11 mouse cellular contexts compared by ENCODE assay signal in genomic region chr9:51991241-51991876, GRCm38 (mm10). TPM values are rescaled to one million over a fixed set of nuclear protein-coding genes. Genes with fewer than 3 reads are reported as not detected.
DNase-seq lines count a peak whose midpoint lies in the region; ATAC-seq and TF ChIP-seq lines count a peak whose summit lies in the region.
"Had no signal": no experiment of that assay in that cellular context is flagged by ENCODE, and none has a peak within 500 bp of the region (broad histone marks: within the 10 kb centered on the region; RNA-seq: fewer than 3 reads in every experiment).

No protein-coding gene starts in this region.

- peaks cover 14% of the 10 kb centered on the region for H3K4me1 ChIP-seq in kidney, adult 2 months (ENCODE audit: control insufficient read depth, insufficient read depth, low read length)
- H3K4me1 ChIP-seq in lung, embryonic 16.5 days (replicated peaks; ENCODE audit: control insufficient read depth, insufficient read depth, low read length), result peaks cover 4% of the 10 kb centered on the region; the same call in 1 of the 2 replicates
- H3K4me1 ChIP-seq in lung, adult 2 months (ENCODE audit: control insufficient read depth, insufficient read depth, low read length), result no peaks in the 10 kb centered on the region; the same call in 1 of the 2 replicates
- no peaks in the 10 kb centered on the region for H3K4me1 ChIP-seq in cortical plate, adult 2 months (ENCODE audit: control insufficient read depth, insufficient read depth, low read length)
- no peaks in the 10 kb centered on the region for H3K4me1 ChIP-seq in stomach, postnatal 0 days (replicated peaks; ENCODE audit: control insufficient read depth, insufficient read depth)
- H3K4me1 ChIP-seq: limb, embryonic 12.5 days had no signal

- WGBS in kidney, adult 2 months, result 15% methylated on average over 2 of the region's 2 CpGs
- WGBS in lung, embryonic 16.5 days, result 0% methylated on average over 1 of the region's 2 CpGs
- 17% methylated on average over 2 of the region's 2 CpGs for WGBS in lung, adult 2 months
- WGBS in stomach, postnatal 0 days, result 24% methylated on average over 2 of the region's 2 CpGs

- H3K9ac ChIP-seq in lung, embryonic 16.5 days (ENCODE audit: low read length), result no peak overlapping the region
- H3K9ac ChIP-seq in stomach, postnatal 0 days (ENCODE audit: low read length), result no peak overlapping the region
- H3K9ac ChIP-seq: embryonic facial prominence, embryonic 12.5 days; limb, embryonic 12.5 days had no signal

- no peak overlapping the region for H3K4me2 ChIP-seq in lung, embryonic 16.5 days (ENCODE audit: low read depth, low read length)
- no peak overlapping the region for H3K4me2 ChIP-seq in stomach, postnatal 0 days (replicated peaks; ENCODE audit: low read depth)
- H3K4me2 ChIP-seq: embryonic facial prominence, embryonic 12.5 days; limb, embryonic 12.5 days had no signal

- 0 out of 2 replicates have a peak, but pooled peaks have one; percentile 9 for TF ChIP-seq CTCF in kidney, adult 2 months (conservative IDR thresholded peaks at IDR 0.05; ENCODE audit: insufficient read depth, insufficient read length, low read depth, low read length)
- TF ChIP-seq CTCF in lung, adult 2 months (IDR thresholded peaks at IDR 0.05; ENCODE audit: insufficient read depth, low read length), result no peak
- peak; percentile 10; the same call in 1 of the 2 replicates for TF ChIP-seq CTCF in cortical plate, adult 2 months (IDR thresholded peaks at IDR 0.05; ENCODE audit: extremely low read depth, insufficient read depth, low read length)
- peak; percentile 57 for TF ChIP-seq CTCF in stomach, postnatal 0 days (IDR thresholded peaks at IDR 0.05; ENCODE audit: low read depth)

- peak; percentile 45; the same call in 1 of the 2 replicates for ATAC-seq in lung, embryonic 16.5 days (ENCODE audit: low read depth)
- ATAC-seq in stomach, postnatal 0 days (ENCODE audit: low FRiP score, low TSS enrichment), result no peak

- H3K4me3 ChIP-seq in kidney, adult 2 months (ENCODE audit: insufficient read depth, low read depth, low read length), result no peak overlapping the region
- H3K4me3 ChIP-seq in lung, embryonic 16.5 days (ENCODE audit: low read length), result no peak overlapping the region
- H3K4me3 ChIP-seq in lung, adult 2 months (replicated peaks; ENCODE audit: extremely low read depth, low read depth, low read length), result no peak overlapping the region
- H3K4me3 ChIP-seq in cortical plate, adult 2 months (ENCODE audit: insufficient read depth, low read length), result no peak overlapping the region
- no peak overlapping the region for H3K4me3 ChIP-seq in stomach, postnatal 0 days (ENCODE audit: low read depth, low read length)
- H3K4me3 ChIP-seq: embryonic facial prominence, embryonic 12.5 days; limb, embryonic 12.5 days had no signal

- peak overlapping the region; percentile 64 for H3K27ac ChIP-seq in kidney, adult 2 months (ENCODE audit: insufficient read depth, low read depth, low read length)
- no peak overlapping the region for H3K27ac ChIP-seq in lung, embryonic 16.5 days (ENCODE audit: low read length)
- H3K27ac ChIP-seq in cortical plate, adult 2 months (ENCODE audit: insufficient read depth, low read length), result no peak overlapping the region
- H3K27ac ChIP-seq in stomach, postnatal 0 days (replicated peaks), result no peak overlapping the region
- H3K27ac ChIP-seq: embryonic facial prominence, embryonic 12.5 days; limb, embryonic 12.5 days; macrophage had no signal

- DNase-seq in kidney, adult 2 months, result peak; percentile 73
- DNase-seq in kidney, postnatal 10 days, result no peak
- no peak for DNase-seq in lung, adult 2 months
- no peak for DNase-seq in stomach, postnatal 0 days (ENCODE audit: low spot score)
- no peak for DNase-seq in cerebellum, postnatal 25 days
- DNase-seq: midbrain, embryonic 14.5 days had no signal

- TF ChIP-seq EP300 in stomach, postnatal 0 days (optimal IDR thresholded peaks at IDR 0.05), result no peak

- H3K36me3 ChIP-seq in kidney, adult 2 months (ENCODE audit: control insufficient read depth, insufficient read depth, low read length), result no peaks in the 10 kb centered on the region
- no peaks in the 10 kb centered on the region for H3K36me3 ChIP-seq in lung, embryonic 16.5 days (ENCODE audit: control insufficient read depth, insufficient read depth, low read length)
- H3K36me3 ChIP-seq in stomach, postnatal 0 days (ENCODE audit: control insufficient read depth, insufficient read depth, low read length), result no peaks in the 10 kb centered on the region
- H3K36me3 ChIP-seq: embryonic facial prominence, embryonic 12.5 days; limb, embryonic 12.5 days had no signal

- TF ChIP-seq POLR2A in kidney, adult 2 months (IDR thresholded peaks at IDR 0.05; ENCODE audit: low read depth, low read length), result no peak
- TF ChIP-seq POLR2A in lung, adult 2 months (IDR thresholded peaks at IDR 0.05; ENCODE audit: borderline replicate concordance, extremely low read depth, low read depth, low read length), result no peak
- TF ChIP-seq POLR2A in cortical plate, adult 2 months (IDR thresholded peaks at IDR 0.05; ENCODE audit: extremely low read depth, insufficient read depth, low read length), result no peak

- H3K27me3 ChIP-seq in kidney, adult 2 months (replicated peaks; ENCODE audit: control insufficient read depth, insufficient read depth, low read length), result no peaks in the 10 kb centered on the region
- no peaks in the 10 kb centered on the region for H3K27me3 ChIP-seq in lung, embryonic 16.5 days (ENCODE audit: control insufficient read depth, insufficient read depth, low read depth, low read length)
- H3K27me3 ChIP-seq in stomach, postnatal 0 days (ENCODE audit: control insufficient read depth, insufficient read depth, low read length), result no peaks in the 10 kb centered on the region
- H3K27me3 ChIP-seq: embryonic facial prominence, embryonic 12.5 days; limb, embryonic 12.5 days had no signal

- no peaks in the 10 kb centered on the region for H3K9me3 ChIP-seq in lung, embryonic 16.5 days (ENCODE audit: control insufficient read depth, low read length)
- no peaks in the 10 kb centered on the region for H3K9me3 ChIP-seq in stomach, postnatal 0 days (ENCODE audit: control insufficient read depth, low read length)
- H3K9me3 ChIP-seq: embryonic facial prominence, embryonic 12.5 days; limb, embryonic 12.5 days had no signal

RNA-seq across cellular contexts. Expression of gene Fdx1, which starts 28.0 kb away (rescaled TPM):
- 156 and 211 TPM in 2 replicates for polyA plus RNA-seq in kidney, adult 2 months (2012; rRNA removed)
- 115 and 117 TPM in 2 replicates for polyA plus RNA-seq in lung, embryonic 16.5 days (2015; fragmentation: Nextera tagmentation; extraction: Ambion mirVana)
- 106 and 178 TPM in 2 replicates for polyA plus RNA-seq in lung, adult 2 months (2012; rRNA removed)
- 22.6 and 23.5 TPM in 2 replicates for polyA plus RNA-seq in cortical plate, adult 2 months (2012; rRNA removed)
- polyA plus RNA-seq in stomach, postnatal 0 days (2015; fragmentation: Nextera tagmentation; extraction: Ambion mirVana), result 143 TPM in 2 replicates

RNA-seq across cellular contexts. Expression of gene Rdx, which starts 55.6 kb away (rescaled TPM):
- polyA plus RNA-seq in kidney, adult 2 months (2012; rRNA removed), result 25.5 and 39.2 TPM in 2 replicates
- 105 and 115 TPM in 2 replicates for polyA plus RNA-seq in lung, embryonic 16.5 days (2015; fragmentation: Nextera tagmentation; extraction: Ambion mirVana)
- 22.0 and 41.7 TPM in 2 replicates for polyA plus RNA-seq in lung, adult 2 months (2012; rRNA removed)
- 36.7 and 37.6 TPM in 2 replicates for polyA plus RNA-seq in cortical plate, adult 2 months (2012; rRNA removed)
- polyA plus RNA-seq in stomach, postnatal 0 days (2015; fragmentation: Nextera tagmentation; extraction: Ambion mirVana), result 40.9 and 52.7 TPM in 2 replicates
